Mouse (Mus musculus): ENCODE data around the gene B3galt1.

Gene B3galt1

DNA sequence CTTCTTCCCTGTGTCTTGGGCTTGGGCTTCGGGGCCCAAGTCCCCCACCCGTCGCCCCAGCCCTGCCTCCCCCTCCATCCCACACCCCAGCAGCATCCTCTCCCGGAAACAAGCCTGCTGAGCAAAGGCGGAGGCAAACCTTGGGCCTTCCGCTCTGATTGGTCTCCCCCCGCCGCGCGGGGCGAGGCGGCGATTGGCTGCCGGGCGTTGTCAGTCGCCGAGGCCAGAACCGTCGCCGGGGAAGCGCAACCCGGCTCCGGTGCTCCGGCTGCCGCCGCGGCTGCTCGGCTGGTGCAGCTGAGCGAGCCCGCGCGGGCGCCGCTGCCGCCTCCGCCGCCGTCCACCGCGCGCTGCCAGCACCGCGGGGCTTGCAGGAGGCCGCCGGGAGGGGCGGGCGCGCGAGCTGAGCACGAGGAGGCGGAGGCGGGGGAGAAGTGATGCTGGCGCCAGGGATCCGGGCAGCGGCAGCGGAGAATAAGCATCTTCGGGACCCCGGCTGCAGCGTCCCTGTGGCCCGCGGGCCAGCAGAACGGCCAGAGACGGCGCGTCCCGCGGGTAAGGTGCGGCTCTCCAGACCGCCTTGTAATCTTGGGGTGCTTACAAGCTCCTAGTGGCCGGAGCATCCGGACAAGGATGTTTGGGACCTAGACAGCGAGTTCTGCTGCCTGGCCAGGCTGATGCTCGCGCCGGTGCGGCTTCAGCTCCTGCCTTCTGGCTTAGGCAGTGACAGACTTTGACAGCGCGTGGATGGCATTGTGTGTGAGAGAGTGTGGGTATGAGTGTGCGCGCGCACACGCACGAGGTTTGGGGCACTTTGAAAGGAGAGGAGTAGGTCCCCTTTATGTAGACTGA, at the start of gene B3galt1:
TSS of gene B3galt1 (plus strand) at position 392 of the 852 bp plus-strand sequence.
- peak; percentile 49 for DNase-seq (ENCODE audit: low spot score)

DNA sequence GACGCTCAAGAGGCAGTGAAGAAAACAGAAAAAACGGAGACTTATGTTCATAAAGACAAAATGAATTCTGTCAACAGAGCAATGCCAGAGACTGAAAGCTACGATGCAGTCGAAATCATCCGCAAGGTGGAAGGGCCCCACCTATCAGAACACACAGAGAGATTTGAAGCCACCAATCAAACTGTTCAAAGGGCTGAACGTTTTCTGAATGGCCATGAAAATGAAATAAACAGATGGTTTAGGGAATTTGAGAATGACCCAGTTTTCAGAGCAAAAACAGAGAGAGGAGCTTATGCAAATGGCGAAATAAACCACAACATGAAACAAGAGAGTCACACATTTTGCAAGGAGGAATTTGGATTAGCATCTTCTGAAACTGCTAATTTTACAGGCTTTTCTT, 49.3 kb upstream of the B3galt1 start:
- DNase-seq (ENCODE audit: low spot score) = no peak

DNA sequence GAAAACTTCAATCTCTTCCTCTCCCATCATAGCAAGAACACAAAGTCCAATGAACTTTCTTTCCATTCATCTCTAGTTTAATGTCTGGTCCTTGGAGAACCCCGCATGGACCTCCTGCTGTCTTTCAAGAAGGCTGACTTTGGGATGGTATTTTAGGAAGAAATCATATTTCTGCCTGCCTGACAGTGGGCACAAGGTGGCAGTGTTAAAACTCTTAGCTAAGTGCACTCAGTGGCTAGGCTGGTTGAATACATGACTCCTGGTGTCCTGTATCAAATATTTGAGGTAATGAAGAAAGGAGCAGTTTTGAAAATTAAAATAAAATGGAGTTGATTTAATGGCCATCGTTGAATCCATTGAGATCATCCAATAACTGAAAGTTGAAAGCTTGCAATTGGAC, 30.3 kb upstream of the B3galt1 start:
- no peak for DNase-seq (ENCODE audit: low spot score)

DNA sequence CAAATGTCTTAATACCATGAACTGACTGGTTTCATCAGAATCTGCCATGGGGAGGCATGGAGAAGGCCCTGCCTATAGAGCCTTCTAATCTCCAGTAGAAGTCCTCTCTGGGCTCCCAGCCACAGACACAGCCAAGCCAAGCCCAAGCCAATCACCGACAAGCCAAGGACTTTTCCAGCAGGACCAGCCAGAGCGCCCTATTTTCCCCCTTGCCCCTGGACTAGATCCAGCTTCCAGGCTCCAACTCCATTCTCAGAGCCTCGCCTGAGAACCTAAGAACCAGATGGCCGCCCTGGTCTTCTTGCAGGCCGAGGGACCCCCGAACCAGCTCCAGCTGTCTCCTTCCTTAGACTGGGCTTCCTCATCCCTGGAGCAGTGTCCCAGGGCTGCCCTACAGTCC, 26.2 kb upstream of the B3galt1 start:
- DNase-seq (ENCODE audit: low spot score) = no peak

DNA sequence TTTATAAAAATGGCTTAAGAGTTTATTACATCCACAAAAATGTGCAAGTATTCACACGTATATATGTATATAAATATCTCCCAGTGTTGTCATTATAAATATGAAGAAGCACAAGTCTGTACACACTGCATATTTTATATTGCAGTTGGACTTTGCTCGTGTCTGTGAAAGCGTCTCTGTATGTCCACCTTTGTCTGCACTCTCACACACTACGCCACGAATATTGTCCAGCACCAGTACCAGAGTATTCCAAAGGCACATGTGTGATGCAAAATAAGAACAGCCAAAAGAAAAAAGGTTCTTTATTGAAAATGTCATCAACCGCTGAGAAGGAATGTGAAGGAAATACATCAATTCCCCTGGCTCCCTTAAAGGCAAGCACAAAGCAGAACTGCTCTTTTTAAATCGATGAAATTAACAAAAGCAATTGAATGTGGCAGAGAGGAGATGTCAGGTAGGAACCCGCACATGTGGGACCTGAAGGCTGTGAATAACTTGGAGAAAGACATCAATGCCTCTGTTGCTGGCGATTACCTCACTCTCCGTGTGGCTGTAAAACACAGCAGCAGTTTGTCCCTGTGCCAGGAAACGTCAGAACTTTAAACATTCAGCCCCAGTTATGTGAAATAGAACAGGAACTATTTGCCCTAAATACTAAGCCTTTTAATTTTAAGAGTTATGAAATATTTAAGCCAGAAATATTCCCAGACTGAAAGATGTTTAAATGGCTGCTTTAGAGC, 23.5 kb upstream of the B3galt1 start:
- no peak for DNase-seq (ENCODE audit: low spot score)

DNA sequence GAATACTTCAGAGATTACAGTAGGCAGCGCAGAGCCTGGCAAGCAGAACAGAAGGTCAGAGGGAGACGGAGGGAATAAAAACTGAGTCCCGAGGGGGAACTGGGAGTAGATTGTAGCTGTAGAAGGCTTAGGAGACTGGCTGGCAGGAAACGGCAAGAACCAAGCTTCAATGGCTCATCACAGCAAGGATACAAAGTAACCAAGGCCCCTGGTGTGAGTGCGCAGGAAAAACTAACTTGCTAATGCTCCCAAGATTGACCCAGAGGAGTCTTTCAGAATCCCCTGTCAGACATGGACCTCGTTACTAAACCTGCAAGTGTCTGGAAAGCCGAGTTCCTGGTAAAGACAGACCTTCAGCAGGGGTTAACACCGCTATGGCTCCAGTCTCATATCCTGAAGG, 21.2 kb upstream of the B3galt1 start:
- DNase-seq (ENCODE audit: low spot score) = no peak

DNA sequence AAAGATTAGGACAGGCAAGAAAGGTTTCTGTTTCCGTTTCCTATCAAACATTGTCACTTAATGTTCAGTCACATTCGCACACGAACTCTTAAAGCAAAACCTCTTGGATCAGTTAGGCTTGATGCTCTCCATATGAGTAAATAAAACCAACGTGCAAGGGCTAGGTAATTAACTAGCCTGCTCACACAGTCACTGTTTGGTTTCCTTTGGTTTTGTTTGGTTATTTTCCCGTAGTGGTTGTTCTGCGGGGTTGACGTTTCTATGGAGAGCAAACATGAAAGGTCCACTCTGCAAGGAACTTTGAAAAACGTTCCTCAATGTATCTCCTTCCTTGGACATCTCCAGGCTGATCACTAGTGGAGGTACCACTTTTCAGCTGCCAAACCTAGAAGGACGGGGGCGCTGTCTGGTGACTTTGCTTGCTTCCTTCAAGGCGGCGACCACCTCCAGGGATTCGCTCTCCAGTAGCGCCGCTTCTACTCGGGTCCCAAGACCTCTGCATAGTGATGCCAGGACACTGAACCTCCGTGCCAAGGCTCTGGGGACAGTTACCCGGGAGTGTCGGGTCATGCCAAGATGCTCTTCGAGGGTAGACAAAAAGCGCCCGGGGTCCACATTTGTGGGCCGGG, 706 bp upstream of the B3galt1 start:
- DNase-seq (ENCODE audit: low spot score) = peak; percentile 24

DNA sequence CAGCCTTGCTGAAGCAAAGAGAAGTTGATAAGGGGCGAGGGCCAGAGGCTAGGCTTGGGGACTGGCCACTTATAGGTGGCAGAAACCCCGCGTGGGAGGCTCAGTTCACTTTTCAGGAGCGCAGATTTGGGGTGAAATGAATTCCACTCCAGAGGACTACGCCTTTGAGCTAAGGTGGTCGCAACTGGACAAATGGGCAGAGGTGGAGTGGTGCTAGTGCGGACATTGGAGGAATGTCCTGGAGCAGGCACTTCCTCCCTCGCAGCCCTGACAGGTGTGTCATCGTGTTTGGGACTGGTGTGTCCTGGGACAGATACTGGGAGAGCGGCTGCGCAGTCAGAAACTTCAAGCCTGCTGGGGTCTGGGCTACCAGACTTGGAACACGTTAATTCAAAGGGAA, 895 bp downstream of the B3galt1 start:
- no peak for DNase-seq (ENCODE audit: low spot score)

DNA sequence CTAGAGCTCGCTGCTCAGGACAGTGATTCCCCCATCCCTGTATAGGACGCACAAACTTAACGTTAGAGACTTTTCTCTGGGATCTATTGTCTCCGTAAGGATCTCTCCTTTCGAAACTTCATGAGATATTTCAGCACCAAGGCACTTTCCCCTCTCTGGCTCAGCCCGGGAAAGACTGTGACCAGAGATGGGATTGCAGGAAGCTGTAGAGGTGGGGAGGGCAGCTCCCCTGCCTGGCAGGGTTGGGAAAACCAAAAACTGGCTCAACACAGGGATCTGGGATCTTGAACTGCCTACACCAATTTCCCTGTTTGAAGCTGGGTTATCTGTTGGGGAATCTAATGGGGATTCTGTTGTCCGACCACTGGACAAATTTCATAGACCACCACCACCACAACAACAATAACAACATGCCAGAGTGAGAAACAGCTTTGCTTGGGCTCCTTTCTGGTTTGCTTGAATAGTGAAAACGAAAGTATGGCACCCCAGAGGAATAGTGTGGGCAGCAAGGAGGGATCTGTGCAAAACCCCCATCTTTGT, 1.5 kb downstream of the B3galt1 start:
- DNase-seq (ENCODE audit: low spot score) = no peak

DNA sequence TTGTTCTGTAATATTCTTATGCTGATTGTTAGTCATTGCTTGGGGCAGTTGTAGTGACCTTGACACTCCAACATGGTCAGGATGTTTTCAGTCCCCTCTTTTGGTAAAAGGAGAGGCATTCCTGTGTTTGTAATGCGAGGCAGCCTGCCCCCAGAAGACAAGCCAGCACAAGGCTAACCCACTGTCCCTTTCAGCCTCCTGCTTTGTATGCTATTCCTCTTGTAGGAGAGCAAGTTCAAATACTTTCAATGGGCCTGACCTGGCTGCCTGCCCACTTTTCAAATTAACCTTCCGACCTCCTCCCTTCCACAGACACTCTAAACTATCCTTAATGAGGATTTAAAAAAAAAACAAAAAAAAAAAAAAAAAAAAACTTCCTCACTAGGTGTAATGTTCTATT, 11.0 kb downstream of the B3galt1 start:
- DNase-seq (ENCODE audit: low spot score) = no peak

DNA sequence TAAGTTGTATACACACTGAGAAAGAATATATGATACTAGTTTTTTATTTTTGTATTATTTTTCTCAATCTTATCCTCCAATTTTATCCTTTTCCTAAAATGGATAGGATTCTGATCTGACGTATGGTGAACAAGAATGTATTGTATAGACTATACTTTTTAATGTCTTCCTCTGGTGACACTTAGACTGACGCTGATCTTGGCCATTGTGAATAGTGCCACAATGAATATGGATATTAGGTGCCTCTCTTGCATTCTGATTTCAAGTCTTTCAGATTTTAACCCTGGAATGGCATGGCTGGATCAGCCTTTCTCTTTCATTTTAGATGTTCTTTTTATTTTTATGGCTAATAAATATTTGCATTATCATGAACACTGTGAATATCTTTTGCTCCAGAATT, 17.4 kb downstream of the B3galt1 start:
- no peak for DNase-seq (ENCODE audit: low spot score)

DNA sequence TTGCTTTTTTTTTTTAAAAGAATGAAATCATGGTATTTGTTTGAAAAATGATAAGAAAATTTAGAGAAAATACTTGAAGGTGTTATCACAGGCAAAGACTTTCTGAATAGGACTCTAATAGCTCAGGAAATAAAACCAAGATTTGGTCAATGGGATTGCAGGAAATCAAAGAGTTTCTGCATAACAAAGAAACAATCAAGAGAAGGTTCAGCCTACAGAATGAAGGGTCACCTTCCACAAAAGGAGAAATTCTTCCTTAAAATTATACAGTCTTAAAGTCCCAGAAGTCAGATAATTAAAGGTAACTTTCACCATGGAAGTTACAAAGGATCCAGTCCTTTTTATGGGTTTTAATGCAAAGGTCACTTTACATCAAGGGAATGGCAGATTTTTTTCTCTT, 24.7 kb downstream of the B3galt1 start:
- no peak for DNase-seq (ENCODE audit: low spot score)

DNA sequence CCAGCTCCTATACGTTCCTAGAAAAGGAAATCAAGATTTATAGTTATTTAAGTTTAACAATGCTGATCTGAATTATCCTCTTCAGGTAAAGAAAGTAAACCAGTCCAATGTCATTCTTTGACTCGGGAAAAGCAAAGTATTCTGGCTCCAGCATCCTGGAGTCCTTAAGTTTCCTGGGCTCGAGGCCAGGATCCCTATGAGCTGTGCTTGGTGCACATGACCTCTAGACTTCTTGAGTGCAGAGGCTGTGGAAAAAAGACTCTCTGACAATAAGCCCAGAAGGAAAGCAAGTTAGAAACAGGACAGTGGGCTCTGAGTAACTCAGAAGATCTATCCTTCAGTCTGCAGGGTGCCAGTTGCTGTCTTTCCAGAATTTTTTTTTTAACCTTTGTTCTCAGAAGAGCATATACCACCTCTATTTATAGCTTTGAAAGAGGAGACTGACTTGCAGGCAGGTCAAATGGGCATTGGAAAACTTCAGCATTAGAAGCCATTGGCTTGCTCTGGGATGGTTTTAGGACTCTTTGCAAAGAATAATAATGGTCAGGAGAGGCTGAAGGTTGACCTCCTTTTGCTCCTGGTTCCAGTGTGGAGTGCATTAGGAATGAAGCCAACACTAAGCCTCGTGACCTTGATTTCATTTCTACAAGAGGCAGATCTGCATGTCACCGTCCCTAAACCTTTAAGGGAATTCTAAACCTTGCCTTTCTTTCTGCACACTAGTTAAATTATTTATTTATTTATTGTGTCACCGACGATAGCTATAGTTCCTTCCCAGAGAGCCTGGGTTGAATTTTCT, 26.4 kb downstream of the B3galt1 start:
- DNase-seq (ENCODE audit: low spot score) = no peak

DNA sequence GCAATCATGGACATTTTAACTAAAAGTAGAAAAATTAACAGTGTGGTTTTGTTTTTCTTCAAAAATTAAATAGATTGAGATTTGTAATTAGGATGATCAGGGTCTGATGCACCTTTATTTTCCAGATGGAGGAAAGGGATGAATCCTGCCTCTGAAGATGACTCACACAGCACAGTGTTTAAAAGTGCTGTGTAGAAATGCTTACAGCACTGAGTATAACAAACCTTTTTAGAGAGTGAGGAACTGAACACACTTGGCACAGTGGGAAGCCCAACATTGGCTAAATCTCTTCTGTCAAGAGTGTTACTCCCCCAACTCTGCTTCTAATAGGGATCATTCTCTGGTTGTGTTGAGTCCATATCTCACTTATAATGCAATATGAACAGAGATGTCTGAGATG, 57.2 kb downstream of the B3galt1 start:
- no peak for DNase-seq (ENCODE audit: low spot score)

DNA sequence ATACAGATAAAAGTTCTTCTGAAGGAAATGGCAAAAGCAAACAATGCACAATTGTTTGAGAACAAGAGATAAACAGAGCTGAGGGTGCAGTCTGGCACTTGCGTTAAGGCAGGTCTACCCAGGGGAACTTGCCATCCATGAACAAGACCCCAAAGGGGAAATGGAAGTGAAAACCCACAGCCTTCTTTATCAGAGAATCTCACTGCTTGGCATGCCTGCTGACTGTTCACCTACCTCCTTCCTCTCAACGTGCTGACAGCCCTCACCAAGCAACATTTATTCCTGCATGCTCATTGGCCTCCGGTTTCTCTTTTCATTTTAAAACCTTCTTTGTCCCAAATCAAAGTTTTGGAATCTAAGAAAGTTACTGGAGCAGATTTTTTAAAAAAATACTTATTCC, 62.0 kb downstream of the B3galt1 start:
- no peak for DNase-seq (ENCODE audit: low spot score)

DNA sequence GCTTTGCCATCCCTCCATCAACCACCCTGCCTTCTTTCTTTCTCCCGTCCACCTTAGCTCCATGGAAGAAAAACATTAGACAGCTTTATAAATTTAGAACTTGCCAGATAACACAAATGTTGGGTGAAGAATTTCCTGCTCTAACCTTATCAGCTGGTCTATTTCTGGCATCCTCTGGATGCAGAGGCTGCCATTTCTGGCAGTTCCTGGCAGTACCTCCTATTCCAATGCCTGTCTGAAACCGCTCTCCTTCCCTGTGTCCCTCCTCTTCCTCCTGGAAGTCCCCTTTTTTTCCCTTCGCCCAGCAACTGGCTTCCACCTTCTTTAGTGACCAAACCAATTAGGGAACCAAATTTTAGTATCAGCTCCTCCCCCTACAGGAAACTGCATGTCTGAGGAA, 62.6 kb downstream of the B3galt1 start:
- DNase-seq (ENCODE audit: low spot score) = no peak

DNA sequence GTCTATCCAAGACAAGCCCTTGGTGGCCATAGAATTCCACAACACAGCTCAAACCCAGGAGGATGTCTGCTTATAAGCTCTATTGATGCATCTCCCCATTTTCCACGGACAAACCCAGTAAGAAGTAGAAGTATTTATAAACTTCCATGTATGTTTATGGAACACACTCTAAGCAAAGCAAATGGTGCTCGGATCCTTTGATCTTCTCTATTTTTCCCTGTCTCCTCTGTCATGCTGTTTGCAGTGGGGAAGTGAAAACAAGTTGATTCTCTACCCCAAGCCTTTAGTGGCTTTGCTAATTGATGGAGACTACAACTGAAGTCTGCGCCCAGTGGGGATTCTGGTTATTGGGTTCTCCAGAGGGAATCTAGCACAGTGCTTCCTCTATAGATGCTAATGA, 89.2 kb downstream of the B3galt1 start:
- no peak for DNase-seq (ENCODE audit: low spot score)

DNA sequence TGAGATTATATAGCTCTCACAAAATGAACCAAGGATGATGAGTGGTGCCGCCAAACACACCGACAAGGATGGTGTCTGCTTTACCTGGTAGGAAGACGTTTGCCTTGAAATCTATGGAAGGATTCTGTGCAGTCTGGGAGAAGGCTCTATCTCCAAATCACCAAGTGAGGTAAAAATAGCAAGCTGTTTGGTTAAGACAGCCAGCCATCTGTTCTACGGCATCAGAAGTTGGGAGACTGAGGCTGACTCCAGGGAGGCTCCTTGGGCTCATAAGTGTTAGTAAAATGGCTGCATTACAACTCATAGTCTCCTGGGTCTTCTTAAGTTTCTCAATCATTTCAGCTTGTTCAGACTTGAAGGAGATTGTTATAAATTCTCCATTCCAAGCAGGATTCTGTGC, 91.7 kb downstream of the B3galt1 start:
- DNase-seq (ENCODE audit: low spot score) = no peak

DNA sequence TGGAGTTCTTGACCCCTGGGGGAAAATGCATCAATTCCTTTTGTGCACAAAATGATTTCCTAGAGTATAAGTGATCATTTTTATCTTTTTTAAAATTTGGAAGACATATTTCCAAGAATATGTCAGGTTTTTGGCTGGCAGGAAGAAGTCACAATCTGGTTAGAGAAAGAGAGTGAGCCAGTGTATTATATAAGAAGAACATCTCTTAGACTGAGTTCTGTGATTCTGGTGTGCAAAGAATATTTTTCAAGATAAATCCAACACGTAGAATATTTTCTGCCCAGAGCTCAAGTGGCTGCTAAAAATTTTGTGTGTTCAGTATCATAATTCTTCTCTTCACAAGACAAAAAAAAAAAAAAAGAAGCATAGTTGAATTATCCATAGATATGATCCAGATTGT, 92.4 kb downstream of the B3galt1 start:
- DNase-seq (ENCODE audit: low spot score) = no peak

DNA sequence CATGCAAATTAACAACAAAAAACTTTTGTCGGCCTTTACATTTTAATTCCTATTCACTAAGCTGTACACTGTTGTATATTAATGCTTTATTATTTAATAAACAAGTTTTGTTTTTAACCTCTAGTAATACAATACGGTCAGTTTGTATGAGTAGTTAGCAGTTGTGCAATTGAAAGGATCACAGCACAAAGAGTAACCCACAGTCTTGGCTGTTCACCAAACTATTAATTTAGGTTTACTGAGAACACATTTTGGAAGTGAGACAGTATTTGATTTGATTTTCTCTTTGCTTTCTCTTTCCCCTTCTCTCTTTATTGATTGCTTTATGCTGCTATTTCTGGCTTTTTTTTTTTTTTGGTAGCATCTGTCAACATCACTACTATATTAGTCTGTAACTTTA, 106.0 kb downstream of the B3galt1 start:
- no peak for DNase-seq (ENCODE audit: low spot score)

DNA sequence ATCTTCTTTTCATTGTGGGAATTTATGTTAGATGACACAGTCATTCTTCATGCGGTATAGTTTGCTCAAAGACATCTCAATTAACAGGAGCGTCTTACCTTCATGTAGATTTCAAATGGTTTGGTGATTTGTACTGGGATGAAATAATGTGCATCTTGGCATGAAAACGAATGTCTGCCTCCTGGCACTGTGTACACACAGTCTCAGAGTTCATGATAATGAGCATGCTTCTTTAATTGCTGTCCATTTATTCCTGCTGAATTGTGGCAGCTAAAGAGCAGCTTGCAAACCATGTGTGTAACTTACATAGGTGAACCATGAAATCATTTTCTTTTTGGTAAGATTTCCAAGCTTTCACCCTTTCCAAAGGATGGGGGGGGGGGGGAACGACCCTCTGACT, 112.0 kb downstream of the B3galt1 start:
- DNase-seq (ENCODE audit: low spot score) = no peak

DNA sequence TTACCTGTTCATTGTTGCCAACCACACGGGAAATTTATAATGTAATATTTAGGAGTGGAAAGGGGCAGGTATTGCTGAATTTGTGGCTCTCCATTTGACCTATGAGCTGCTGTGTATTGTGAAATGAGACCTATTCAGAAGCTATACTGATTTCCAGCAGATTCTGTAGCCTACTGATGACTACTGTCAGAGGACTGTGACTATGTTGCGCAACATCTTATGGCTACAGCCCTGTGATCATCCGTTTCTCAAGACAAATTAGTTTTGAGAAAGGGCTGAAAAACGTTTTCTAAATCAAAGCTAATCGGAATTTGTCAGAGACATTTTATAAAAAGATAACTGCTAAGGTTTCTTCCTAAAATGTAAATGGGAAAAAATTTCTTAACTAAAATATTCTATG, 158.6 kb downstream of the B3galt1 start:
- no peak for DNase-seq (ENCODE audit: low spot score)
